Mouse (Mus musculus): ENCODE measurements around the gene Gm28919.
"Not testable (repeated sequence)": the region's sequence is repeated elsewhere in the genome, so short reads cannot be mapped to it uniquely, and the experiment has no call there.

Gm28919 gene

GRCm38 (mm10) chrY:6583246-6583645 is at the start of gene Gm28919:
Gene Gm28919, plus strand, starts transcription at chrY:6583546.
- DNase-seq (ENCODE audit: low spot score in 2 of 2), result not testable (repeated sequence)

All from urinary bladder, postnatal 4 days (tissue).